Mouse (Mus musculus) CH12.LX (cell line): ENCODE measurements around the gene Smtnl2.

Source experiments
- CTCF ChIP-seq, 2 experiments: IDR thresholded peaks in 1 of 2; conservative IDR thresholded peaks in 1 of 2; 2 replicates each; pipeline ENCODE4 v1.5.1; 2011 to 2012; ENCODE audit warnings: low read depth in 2 of 2, low read length in 2 of 2, improper control_type of control experiment in 1 of 2, inconsistent platforms in 1 of 2, mild to moderate bottlenecking in 1 of 2, moderate library complexity in 1 of 2
- E2F4 ChIP-seq: IDR thresholded peaks from 2 replicates; pipeline ENCODE4 v1.6.1; 2011; ENCODE audit warnings: low read depth, low read length, improper control_type of control experiment; ENCODE audit not compliant: insufficient replicate concordance
- GABPA ChIP-seq: IDR thresholded peaks from 2 replicates; pipeline ENCODE4 v1.6.1; 2012; ENCODE audit warnings: low read depth, low read length, improper control_type of control experiment, inconsistent platforms; ENCODE audit not compliant: insufficient replicate concordance
- HCFC1 ChIP-seq: IDR thresholded peaks from 2 replicates; pipeline ENCODE4 v1.6.1; 2012; ENCODE audit warnings: low read depth, mild to moderate bottlenecking, inconsistent platforms, low read length, improper control_type of control experiment
- MAFK ChIP-seq: IDR thresholded peaks from 2 replicates; pipeline ENCODE4 v1.6.1; 2011; ENCODE audit warnings: low read length, improper control_type of control experiment; ENCODE audit not compliant: insufficient replicate concordance
- MXI1 ChIP-seq: IDR thresholded peaks from 2 replicates; pipeline ENCODE4 v1.6.1; 2011; ENCODE audit warnings: mild to moderate bottlenecking, low read depth, low read length, improper control_type of control experiment
- MYC ChIP-seq: IDR thresholded peaks from 2 replicates; pipeline ENCODE4 v1.6.1; 2011; ENCODE audit warnings: low read depth, mild to moderate bottlenecking, improper control_type of control experiment, low read length
- NELFE ChIP-seq: IDR thresholded peaks from 2 replicates; pipeline ENCODE4 v1.6.1; 2011; ENCODE audit warnings: low read depth, low read length, improper control_type of control experiment
- POLR2A ChIP-seq: IDR thresholded peaks from 2 replicates; pipeline ENCODE4 v1.6.1; 2011; ENCODE audit warnings: low read depth, mild to moderate bottlenecking, improper control_type of control experiment, low read length
- POLR2AphosphoS2 ChIP-seq: IDR thresholded peaks from 2 replicates; pipeline ENCODE4 v1.6.1; 2011; ENCODE audit warnings: low read depth, low read length, improper control_type of control experiment
- RAD21 ChIP-seq: IDR thresholded peaks from 2 replicates; pipeline ENCODE4 v1.6.1; 2011; ENCODE audit warnings: low read depth, mild to moderate bottlenecking, low read length, improper control_type of control experiment, moderate library complexity
- RCOR1 ChIP-seq: conservative IDR thresholded peaks from 2 replicates; pipeline ENCODE4 v1.6.1; 2012; ENCODE audit warnings: low read depth, mild to moderate bottlenecking, inconsistent platforms, low read length, improper control_type of control experiment
- UBTF ChIP-seq: IDR thresholded peaks from 2 replicates; pipeline ENCODE4 v1.6.1; 2012; ENCODE audit warnings: low read depth, mild to moderate bottlenecking, inconsistent platforms, low read length, improper control_type of control experiment, moderate library complexity
- ZMIZ1 ChIP-seq: IDR thresholded peaks from 2 replicates; pipeline ENCODE4 v1.6.1; 2012; ENCODE audit warnings: low read depth, mild to moderate bottlenecking, inconsistent platforms, low read length, improper control_type of control experiment

DNA sequence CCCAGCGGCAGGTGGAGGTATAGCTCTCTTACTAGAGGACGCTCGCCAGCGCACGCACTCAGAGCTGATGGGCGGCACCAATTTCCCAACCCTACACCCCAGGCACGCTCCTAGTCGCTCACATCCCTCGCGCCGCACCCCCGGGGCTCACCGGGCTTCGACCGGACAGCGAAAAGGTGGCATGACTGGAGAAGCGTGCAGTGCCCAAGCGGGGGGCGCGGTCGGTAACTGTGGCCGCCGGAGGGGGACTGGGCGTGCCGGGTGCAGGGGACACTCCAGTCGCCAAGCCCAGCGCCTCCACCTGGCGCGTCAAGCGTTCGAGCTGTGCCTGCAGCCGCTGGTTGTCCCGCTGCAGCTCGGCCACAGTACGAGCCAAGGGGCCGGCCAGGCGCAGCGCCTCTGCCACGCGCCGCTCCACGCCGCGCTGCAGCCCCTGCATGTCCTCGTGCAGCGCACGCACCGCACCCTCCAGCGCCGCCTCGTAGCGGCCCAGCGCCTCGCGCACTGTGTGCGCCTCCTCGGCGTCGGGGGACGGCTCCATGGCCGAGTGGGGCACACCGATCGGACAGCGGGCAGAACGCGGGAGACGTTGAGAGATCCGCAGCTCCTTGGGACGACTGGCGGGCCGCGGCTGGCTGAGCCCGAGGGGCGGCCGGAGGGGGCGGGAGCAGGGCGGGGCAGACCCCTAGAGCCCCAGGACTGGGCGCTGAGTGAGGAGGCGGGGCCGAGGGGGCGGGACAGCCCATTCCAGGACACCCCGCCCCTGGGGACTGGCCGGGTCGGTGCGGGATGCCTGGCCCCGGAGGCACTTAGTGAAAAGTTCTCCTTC, at the start of gene Smtnl2:
- TF ChIP-seq POLR2A = no peak
- no peak for TF ChIP-seq MAFK
- peak; percentile 29; the same call in 1 of the 2 replicates for TF ChIP-seq RAD21
- TF ChIP-seq NELFE = no peak
- TF ChIP-seq E2F4 = no peak
- no peak for TF ChIP-seq POLR2AphosphoS2
- TF ChIP-seq MXI1 = no peak
- no peak for TF ChIP-seq RCOR1
- no peak for TF ChIP-seq CTCF (conservative IDR thresholded peaks at IDR 0.05 in 1 of 2, IDR thresholded peaks at IDR 0.05 in 1 of 2; ENCODE audit: low read depth in 2 of 2, low read length in 2 of 2)
- TF ChIP-seq UBTF = no peak
- no peak for TF ChIP-seq GABPA
- no peak for TF ChIP-seq ZMIZ1
- TF ChIP-seq HCFC1 = no peak
- no peak for TF ChIP-seq MYC
